Comparison of ENCODE assay signal across 21 mouse cellular contexts in the genomic region with DNA sequence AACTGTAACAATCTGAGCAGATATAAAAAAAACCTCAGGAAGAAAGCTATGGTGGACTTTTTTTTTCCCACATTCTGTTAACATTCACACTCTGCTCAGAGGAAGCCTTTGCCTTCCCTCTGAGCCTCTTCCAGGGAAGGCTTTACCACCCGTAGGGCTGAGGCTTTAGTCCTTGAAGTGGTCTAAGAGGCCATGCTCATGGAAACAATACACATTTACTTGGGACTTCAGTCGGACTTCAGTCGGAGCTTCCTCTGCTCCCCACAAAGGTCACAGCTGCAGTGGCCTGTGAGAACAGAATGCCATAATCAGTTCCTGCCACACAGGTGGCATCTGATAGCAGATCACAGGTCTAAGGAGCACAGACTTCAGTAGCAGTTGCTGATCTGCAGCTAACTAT.
DNase-seq lines count a peak whose midpoint lies in the region; ATAC-seq and TF ChIP-seq lines count a peak whose summit lies in the region.
"Had no signal": no experiment of that assay in that cellular context is flagged by ENCODE, and none has a peak within 500 bp of the region (broad histone marks: within the 10 kb centered on the region; RNA-seq: fewer than 3 reads in every experiment).

No protein-coding gene starts in this region.

- 49% methylated on average over 3 of the region's 3 CpGs for WGBS in heart, embryonic 13.5 days
- WGBS in intestine, embryonic 15.5 days: 64% methylated on average over 3 of the region's 3 CpGs
- 51% methylated on average over 3 of the region's 3 CpGs for WGBS in intestine, postnatal 0 days
- WGBS in lung, embryonic 16.5 days: 50% methylated on average over 3 of the region's 3 CpGs
- 70% methylated on average over 3 of the region's 3 CpGs for WGBS in lung, adult 2 months

- DNase-seq in heart, postnatal 25 days (ENCODE audit: low spot score): no peak
- DNase-seq in lung, adult 2 months: no peak
- no peak for DNase-seq in left cerebral cortex, postnatal 36 days (ENCODE audit: low spot score in 2 of 2)
- no peak for DNase-seq in layer of hippocampus, adult 8-10 months (ENCODE audit: low spot score in 2 of 2)
- DNase-seq: adrenal gland, postnatal 10 days; cerebellum, adult 11 months; cerebellum, adult 9-11 months; cerebellum, postnatal 36 days; gastrocnemius, postnatal 10 days; heart, adult 2 months; heart, postnatal 36 days; kidney, adult 11 months had no signal

- no peak for TF ChIP-seq POLR2A in lung, adult 2 months (IDR thresholded peaks at IDR 0.05; ENCODE audit: borderline replicate concordance, extremely low read depth, low read depth, low read length)

- peak overlapping the region; percentile 92; the same call in 1 of the 2 replicates for H3K27ac ChIP-seq in heart, embryonic 13.5 days (replicated peaks)
- no peak overlapping the region for H3K27ac ChIP-seq in intestine, embryonic 15.5 days
- H3K27ac ChIP-seq in intestine, postnatal 0 days (ENCODE audit: low read depth, low read length): no peak overlapping the region
- 0 out of 2 replicates have a peak overlapping the region, but pooled peaks have one; percentile 20 for H3K27ac ChIP-seq in lung, embryonic 16.5 days (ENCODE audit: low read length)
- H3K27ac ChIP-seq: embryonic facial prominence, embryonic 13.5 days; forebrain, embryonic 12.5 days; heart, adult 2 months; hindbrain, embryonic 13.5 days had no signal

- ATAC-seq in heart, embryonic 13.5 days (ENCODE audit: extremely low read depth, insufficient number of reproducible peaks, low FRiP score, low TSS enrichment): no peak
- 0 out of 2 replicates have a peak, but pooled peaks have one; percentile 26 for ATAC-seq in intestine, embryonic 15.5 days
- no peak for ATAC-seq in intestine, postnatal 0 days
- ATAC-seq in lung, embryonic 16.5 days (ENCODE audit: low read depth): no peak
- ATAC-seq: forebrain, embryonic 16.5 days had no signal

- H3K4me3 ChIP-seq in heart, embryonic 13.5 days: no peak overlapping the region
- no peak overlapping the region for H3K4me3 ChIP-seq in intestine, embryonic 15.5 days (replicated peaks)
- no peak overlapping the region for H3K4me3 ChIP-seq in intestine, postnatal 0 days (ENCODE audit: low read depth, low read length)
- H3K4me3 ChIP-seq in lung, embryonic 16.5 days (ENCODE audit: low read length): no peak overlapping the region
- no peak overlapping the region for H3K4me3 ChIP-seq in lung, adult 2 months (replicated peaks; ENCODE audit: extremely low read depth, low read depth, low read length)
- H3K4me3 ChIP-seq: embryonic facial prominence, embryonic 13.5 days; forebrain, embryonic 12.5 days; heart, adult 2 months; hindbrain, embryonic 13.5 days had no signal

- H3K4me2 ChIP-seq in heart, embryonic 13.5 days: no peak overlapping the region
- no peak overlapping the region for H3K4me2 ChIP-seq in intestine, embryonic 15.5 days (replicated peaks)
- no peak overlapping the region for H3K4me2 ChIP-seq in intestine, postnatal 0 days (replicated peaks; ENCODE audit: low read depth)
- no peak overlapping the region for H3K4me2 ChIP-seq in lung, embryonic 16.5 days (ENCODE audit: low read depth, low read length)
- H3K4me2 ChIP-seq: embryonic facial prominence, embryonic 13.5 days; forebrain, embryonic 12.5 days; heart, embryonic 11.5 days; hindbrain, embryonic 13.5 days had no signal

- peaks cover 6% of the 10 kb centered on the region; the same call in 1 of the 2 replicates for H3K36me3 ChIP-seq in heart, embryonic 13.5 days
- H3K36me3 ChIP-seq in intestine, embryonic 15.5 days: no peaks in the 10 kb centered on the region
- H3K36me3 ChIP-seq in intestine, postnatal 0 days (ENCODE audit: control insufficient read depth, insufficient read depth): no peaks in the 10 kb centered on the region
- H3K36me3 ChIP-seq in lung, embryonic 16.5 days (ENCODE audit: control insufficient read depth, insufficient read depth, low read length): no peaks in the 10 kb centered on the region
- H3K36me3 ChIP-seq: embryonic facial prominence, embryonic 13.5 days; forebrain, embryonic 12.5 days had no signal

- H3K9me3 ChIP-seq in heart, embryonic 13.5 days: no peaks in the 10 kb centered on the region; the same call in 1 of the 2 replicates
- H3K9me3 ChIP-seq in intestine, embryonic 15.5 days: no peaks in the 10 kb centered on the region
- no peaks in the 10 kb centered on the region for H3K9me3 ChIP-seq in intestine, postnatal 0 days (ENCODE audit: control insufficient read depth)
- no peaks in the 10 kb centered on the region for H3K9me3 ChIP-seq in lung, embryonic 16.5 days (ENCODE audit: control insufficient read depth, low read length)
- H3K9me3 ChIP-seq: forebrain, embryonic 12.5 days had no signal

- no peak for TF ChIP-seq CTCF in intestine, postnatal 0 days (IDR thresholded peaks at IDR 0.05; ENCODE audit: low read depth)
- TF ChIP-seq CTCF in lung, adult 2 months (IDR thresholded peaks at IDR 0.05; ENCODE audit: insufficient read depth, low read length): no peak

- intact Hi-C loops in heart, postnatal 25 days (cut with DNase I): no loop called here
- intact Hi-C loops in left cerebral cortex, postnatal 36 days (cut with DNase I): no loop called here

- H3K27me3 ChIP-seq in heart, embryonic 13.5 days (replicated peaks): no peaks in the 10 kb centered on the region
- H3K27me3 ChIP-seq in intestine, embryonic 15.5 days (replicated peaks): no peaks in the 10 kb centered on the region
- H3K27me3 ChIP-seq in intestine, postnatal 0 days (replicated peaks; ENCODE audit: control insufficient read depth, insufficient read depth, low read length): no peaks in the 10 kb centered on the region
- no peaks in the 10 kb centered on the region for H3K27me3 ChIP-seq in lung, embryonic 16.5 days (ENCODE audit: control insufficient read depth, insufficient read depth, low read depth, low read length)
- H3K27me3 ChIP-seq: embryonic facial prominence, embryonic 13.5 days; forebrain, embryonic 12.5 days; hindbrain, embryonic 13.5 days had no signal

- no peak overlapping the region for H3K9ac ChIP-seq in heart, embryonic 13.5 days
- no peak overlapping the region for H3K9ac ChIP-seq in intestine, embryonic 15.5 days
- H3K9ac ChIP-seq in intestine, postnatal 0 days (ENCODE audit: low read depth, low read length): no peak overlapping the region
- no peak overlapping the region for H3K9ac ChIP-seq in lung, embryonic 16.5 days (ENCODE audit: low read length)
- H3K9ac ChIP-seq: embryonic facial prominence, embryonic 13.5 days; forebrain, embryonic 12.5 days; hindbrain, embryonic 13.5 days had no signal

- peaks cover 53% of the 10 kb centered on the region for H3K4me1 ChIP-seq in heart, embryonic 13.5 days
- peaks cover 3% of the 10 kb centered on the region; the same call in 1 of the 2 replicates for H3K4me1 ChIP-seq in intestine, embryonic 15.5 days (replicated peaks)
- H3K4me1 ChIP-seq in intestine, postnatal 0 days (replicated peaks; ENCODE audit: control insufficient read depth, insufficient read depth, low read length): no peaks in the 10 kb centered on the region
- peaks cover 18% of the 10 kb centered on the region for H3K4me1 ChIP-seq in lung, embryonic 16.5 days (replicated peaks; ENCODE audit: control insufficient read depth, insufficient read depth, low read length)
- no peaks in the 10 kb centered on the region; the same call in 1 of the 2 replicates for H3K4me1 ChIP-seq in lung, adult 2 months (ENCODE audit: control insufficient read depth, insufficient read depth, low read length)

Comparison
In these comparisons a context has a peak if more than half of its experiments do, and no peak if none do; other contexts are left out.
1. H3K27ac ChIP-seq: peak in heart, embryonic 13.5 days (single experiment) and lung, embryonic 16.5 days (single experiment); none in intestine, embryonic 15.5 days (single experiment) and intestine, postnatal 0 days (single experiment).